Mouse (Mus musculus) cerebellum, adult 9-11 months (tissue): ENCODE results near the gene Setd1b.
"Not testable (repeated sequence)": the region's sequence is repeated elsewhere in the genome, so short reads cannot be mapped to it uniquely, and the experiment has no call there.

Source experiments
- DNase-seq: peaks from one replicate; pipeline ENCODE4 v3.0.0; 2022

Setd1b gene

DNA sequence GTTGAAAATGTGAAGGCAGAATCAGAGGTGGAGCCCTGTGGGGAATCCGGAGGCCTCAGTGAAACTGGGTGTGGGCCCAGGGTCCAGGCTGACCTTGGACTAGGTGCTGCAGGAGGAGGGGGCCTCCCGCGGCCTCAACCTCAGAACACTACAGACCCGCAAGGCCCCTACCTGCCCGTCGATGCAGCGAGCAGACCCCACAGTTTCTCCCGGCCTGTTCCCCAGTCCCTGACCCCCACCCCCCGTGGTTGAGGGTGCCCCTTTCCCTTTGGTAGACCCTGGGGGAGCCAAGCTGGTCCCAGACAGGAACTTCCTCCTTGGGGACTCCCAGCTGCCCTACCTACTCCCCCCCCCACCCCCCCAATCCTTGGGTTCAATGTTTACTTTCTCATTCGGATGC lies 24.4 kb downstream of the Setd1b start:
- DNase-seq = no peak

DNA sequence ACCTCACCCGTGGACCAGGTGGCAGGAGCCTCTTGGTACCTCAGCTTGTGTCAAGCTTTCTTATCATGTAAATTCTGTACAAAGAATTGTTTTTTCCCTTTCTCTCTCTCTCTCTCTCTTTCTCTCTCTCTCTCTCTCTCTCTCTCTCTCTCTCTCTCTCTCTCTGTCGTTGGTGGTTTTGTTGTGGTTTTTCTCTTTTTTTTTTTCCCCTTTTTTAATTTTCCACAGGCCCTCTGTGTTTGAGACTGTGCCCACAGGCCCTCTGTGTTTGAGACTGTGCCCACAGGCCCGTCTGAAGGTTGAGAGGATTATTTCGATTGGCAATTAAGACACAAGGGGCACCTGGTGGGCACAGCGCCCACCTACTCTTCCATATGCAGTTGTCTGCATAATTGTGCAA lies 25.6 kb downstream of the Setd1b start:
- DNase-seq = no peak

DNA sequence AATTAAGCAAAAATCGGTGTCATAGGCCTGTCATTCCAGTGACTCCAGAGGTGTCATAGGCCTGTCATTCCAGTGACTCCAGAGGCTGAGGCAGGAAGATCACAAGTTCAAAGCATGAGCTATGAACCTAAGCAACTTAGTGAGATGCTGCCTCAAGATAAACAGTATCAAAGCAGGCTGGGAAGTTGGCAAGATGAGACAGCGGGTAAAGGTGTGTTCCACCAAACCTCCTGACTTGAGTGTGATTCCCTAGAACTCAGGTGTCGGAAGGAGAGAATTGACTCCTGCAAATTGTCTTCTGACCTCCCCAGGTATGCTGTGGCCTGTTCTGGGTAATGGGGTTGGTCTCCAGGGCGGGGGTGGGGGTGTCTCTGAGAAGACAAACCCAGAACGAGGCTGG lies 27.3 kb downstream of the Setd1b start, which contains the start of gene Psmd9:
TSS of gene Psmd9 (plus strand) at position 130 of the 400 bp plus-strand sequence.
- DNase-seq = no peak

GRCm38 (mm10) chr5:123170365-123170764 lies 28.4 kb downstream of the Setd1b start:
- DNase-seq = no peak

DNA sequence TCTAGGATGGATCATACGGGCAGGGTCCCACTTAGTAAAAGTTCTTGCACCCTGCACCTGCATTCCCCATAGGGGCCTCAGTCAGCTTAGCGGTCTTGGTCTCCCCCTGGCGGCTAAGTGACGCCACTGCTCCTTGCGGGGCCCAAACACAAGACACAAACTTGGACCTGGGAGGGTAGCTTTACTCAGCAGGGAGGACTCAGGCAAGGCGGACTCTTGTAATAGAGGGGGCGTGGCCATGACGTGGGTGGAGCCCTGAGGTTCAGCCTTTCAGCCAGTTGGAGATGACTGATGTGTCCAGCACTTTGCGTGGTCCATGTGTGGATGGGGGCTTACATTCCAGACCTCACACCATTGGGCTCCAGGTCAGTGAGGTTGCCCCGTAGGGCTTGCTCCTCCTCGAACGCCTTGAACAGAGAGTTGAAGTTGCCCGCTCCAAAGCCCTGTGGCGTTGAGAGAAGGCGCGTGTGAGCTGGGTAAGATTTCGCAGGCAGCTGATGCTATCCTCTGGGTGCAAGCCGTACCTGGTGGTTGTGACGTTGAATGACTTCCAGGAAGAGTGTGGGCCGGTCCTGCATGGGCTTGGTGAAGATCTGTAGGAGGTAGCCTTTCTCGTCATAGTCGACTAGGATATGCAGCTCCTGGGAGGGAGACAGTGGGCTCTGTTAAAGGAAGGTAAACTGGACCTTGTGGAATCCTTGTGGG lies 29.8 kb downstream of the Setd1b start:
- peak; percentile 74 for DNase-seq

- no peak for DNase-seq
Observed at GRCm38 (mm10) chr5:123178792-123179191, 36.8 kb downstream of the Setd1b start.

DNA sequence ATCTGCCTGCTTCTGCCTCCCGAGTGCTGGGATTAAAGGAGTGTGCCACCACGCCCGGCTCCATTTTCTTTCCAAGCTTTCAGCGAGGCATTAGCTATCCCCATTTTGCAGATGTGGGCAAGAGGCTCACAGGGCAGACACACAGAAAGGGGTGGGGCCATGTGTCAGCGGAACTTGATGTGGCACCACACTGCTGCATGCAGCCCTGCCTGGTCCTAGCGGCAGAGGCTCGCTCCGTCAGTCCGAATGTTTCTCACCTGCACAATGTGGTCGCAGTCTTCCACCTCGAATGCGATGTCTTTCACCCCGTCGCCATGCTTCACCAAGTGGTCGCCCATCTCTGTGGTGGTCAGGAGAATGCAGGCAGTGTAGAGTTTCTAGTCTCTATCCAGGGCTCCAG lies 38.4 kb downstream of the Setd1b start:
- no peak for DNase-seq

DNA sequence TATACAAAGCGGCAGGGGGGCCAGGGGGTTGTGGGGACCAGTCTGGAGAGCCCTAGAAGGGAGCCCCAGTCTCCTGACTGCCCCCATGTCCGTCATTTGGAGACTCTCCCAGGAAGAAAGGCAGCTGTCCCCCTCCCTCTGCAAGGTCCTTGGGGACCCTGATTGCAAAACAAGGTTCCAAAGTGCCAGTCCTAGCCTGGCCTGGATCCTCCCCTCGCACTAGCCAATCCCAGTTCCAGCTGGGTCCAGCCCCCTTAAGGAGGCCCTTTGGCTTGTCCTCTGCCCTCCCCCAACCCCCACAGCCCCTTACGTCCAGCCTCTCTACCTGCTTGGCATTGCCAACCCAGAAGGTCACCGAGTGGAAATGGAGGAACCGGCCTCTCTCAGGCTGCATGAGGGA lies 39.5 kb downstream of the Setd1b start:
- no peak for DNase-seq

DNA sequence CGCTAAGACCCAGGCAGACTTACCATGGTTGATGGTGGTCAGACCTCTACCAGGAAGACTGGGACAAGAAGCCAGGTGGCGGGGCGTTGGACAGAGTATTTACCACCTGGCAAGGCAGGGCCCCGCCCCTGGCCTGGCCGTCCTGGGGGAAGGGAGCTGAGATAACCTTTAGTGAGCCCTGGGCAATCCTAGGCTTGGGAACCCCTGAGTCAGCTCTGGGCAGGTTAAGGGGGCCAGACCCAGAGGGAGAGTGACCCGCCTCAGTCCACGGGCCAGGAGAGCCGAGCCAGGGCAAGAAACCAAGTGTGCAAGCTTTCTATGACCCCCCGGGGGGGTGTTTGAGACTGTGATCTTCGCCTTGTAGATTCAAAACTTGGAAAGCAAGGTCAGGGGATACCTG lies 40.7 kb downstream of the Setd1b start, which contains the start of gene Hpd:
TSS of gene Hpd (minus strand) at position 77 of the 400 bp plus-strand sequence.
- DNase-seq = no peak

DNA sequence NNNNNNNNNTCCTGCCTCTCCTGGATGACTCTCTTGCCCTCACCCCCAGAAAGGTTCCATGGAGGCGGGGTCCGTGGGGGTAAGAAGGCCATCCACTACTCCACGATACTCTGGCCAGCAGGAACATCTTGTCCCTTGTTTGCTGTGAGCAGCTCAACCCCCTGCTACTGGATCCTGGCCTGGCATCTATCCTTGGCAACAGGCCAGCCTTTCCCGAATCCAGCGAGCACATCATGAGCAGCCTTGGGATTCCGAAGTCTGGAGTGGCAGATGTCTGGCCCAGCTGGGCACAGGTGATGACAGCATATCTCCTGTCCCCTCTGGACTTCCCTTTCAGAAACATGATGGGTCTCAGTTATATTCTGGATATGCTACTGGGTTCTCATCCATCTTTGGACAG lies 44.0 kb downstream of the Setd1b start:
- DNase-seq = no peak

GRCm38 (mm10) chr5:123187306-123187705 lies 45.3 kb downstream of the Setd1b start:
- no peak for DNase-seq

GRCm38 (mm10) chr5:123190912-123191311 lies 48.9 kb downstream of the Setd1b start:
- DNase-seq = no peak

DNA sequence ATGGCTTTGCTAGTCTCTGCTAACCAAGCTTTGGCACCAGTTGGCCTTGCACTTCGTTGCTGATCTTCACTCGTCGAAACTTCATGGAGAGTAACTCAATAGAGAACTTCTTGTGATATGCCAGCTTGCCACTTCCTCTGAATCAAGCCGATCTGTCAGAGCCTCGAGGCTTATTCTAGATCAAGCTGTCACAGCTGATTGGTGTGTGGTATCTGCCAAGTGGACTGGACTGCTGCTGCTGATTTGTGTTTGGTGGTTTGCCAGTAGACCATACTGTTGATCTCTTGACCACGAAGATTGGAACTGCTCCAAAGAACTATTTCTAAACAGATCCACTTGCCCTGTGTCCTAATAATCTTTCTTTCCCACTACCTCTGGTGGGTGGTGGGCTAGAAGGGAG lies 49.4 kb downstream of the Setd1b start:
- no peak for DNase-seq

GRCm38 (mm10) chr5:123192606-123193150 lies 50.7 kb downstream of the Setd1b start:
- DNase-seq = no peak

GRCm38 (mm10) chr5:123193436-123193835 lies 51.4 kb downstream of the Setd1b start:
- no peak for DNase-seq

- no peak for DNase-seq
Observed at GRCm38 (mm10) chr5:123194856-123195255, 52.9 kb downstream of the Setd1b start.

GRCm38 (mm10) chr5:123195500-123196000 lies 53.6 kb downstream of the Setd1b start:
- no peak for DNase-seq

GRCm38 (mm10) chr5:123196746-123197145 lies 54.8 kb downstream of the Setd1b start:
- DNase-seq = no peak

GRCm38 (mm10) chr5:123198523-123198922 lies 56.5 kb downstream of the Setd1b start:
- no peak for DNase-seq

- not testable (repeated sequence) for DNase-seq
Observed at GRCm38 (mm10) chr5:123200816-123201522, 59.0 kb downstream of the Setd1b start.

GRCm38 (mm10) chr5:123201523-123201892 lies 59.5 kb downstream of the Setd1b start:
- no peak for DNase-seq

GRCm38 (mm10) chr5:123201987-123202386 lies 60.0 kb downstream of the Setd1b start:
- DNase-seq = peak; percentile 21

GRCm38 (mm10) chr5:123202771-123203170 lies 60.8 kb downstream of the Setd1b start:
- not testable (repeated sequence) for DNase-seq

GRCm38 (mm10) chr5:123203591-123203990 lies 61.6 kb downstream of the Setd1b start:
- DNase-seq = not testable (repeated sequence)
